Mouse (Mus musculus): ENCODE measurements at regions not wholly inside any gene's neighbourhood (a gene's known extent, or its start where the extent isn't known, plus 50 kb on each side); places are given as distances from the start of the nearest gene placed in this dataset.
"Not testable (repeated sequence)": the region's sequence is repeated elsewhere in the genome, so short reads cannot be mapped to it uniquely, and the experiment has no call there.

DNA sequence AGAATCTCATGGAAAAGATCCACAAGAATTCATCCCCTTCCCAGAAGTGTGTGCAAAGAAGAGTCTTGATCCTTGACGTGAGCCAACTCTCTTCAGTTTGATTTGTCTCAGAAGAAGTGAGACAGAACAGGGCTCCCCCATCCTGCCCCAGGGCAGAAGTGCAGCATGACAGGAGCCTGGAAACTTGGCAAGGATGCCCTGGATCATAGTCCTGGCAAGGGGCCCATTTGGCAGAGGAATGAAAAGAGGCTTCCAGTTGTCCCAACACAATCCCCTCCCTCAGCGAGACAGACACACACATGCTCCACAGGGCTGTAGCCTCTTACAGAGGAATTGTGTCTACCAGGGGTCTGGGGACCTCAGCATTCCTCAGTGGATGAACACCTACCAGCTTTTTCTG is 102.7 kb downstream of the Ptpn20 start:
- CTCF ChIA-PET = no interaction called here

- CTCF ChIA-PET = no interaction called here
Observed at GRCm38 (mm10) chr14:33694224-33694623, 105.2 kb downstream of the Ptpn20 start.

DNA sequence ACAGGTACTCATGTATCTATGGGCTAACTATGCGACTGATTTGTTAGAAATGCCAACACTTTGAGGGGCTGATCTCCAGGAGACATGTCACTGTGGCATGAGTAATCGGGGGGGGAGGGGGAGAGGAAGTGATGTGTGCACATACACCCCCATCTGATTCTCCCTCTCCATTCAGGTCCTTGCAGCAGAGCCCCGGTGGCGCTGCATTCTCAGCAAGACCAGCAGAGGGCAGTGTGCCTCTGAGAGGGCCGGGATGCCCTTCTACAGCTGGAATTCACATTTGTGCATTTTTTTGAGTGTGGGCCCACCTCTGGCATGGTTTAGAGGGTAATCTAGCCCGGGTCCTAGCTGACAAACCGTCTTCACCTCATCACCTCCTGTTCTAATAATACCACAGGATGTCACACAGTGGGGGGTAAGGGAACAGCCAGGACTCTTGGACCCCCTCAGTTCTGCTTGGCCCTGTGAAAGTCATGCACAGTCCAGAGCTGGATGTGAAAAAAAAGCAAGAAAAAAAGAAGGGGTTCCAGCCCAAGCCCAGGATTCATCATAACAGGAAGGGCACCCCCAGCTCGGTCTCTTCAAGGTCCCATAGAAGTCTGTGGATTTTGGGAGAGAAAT is 106.5 kb downstream of the Ptpn20 start:
- CTCF ChIA-PET = no interaction called here

DNA sequence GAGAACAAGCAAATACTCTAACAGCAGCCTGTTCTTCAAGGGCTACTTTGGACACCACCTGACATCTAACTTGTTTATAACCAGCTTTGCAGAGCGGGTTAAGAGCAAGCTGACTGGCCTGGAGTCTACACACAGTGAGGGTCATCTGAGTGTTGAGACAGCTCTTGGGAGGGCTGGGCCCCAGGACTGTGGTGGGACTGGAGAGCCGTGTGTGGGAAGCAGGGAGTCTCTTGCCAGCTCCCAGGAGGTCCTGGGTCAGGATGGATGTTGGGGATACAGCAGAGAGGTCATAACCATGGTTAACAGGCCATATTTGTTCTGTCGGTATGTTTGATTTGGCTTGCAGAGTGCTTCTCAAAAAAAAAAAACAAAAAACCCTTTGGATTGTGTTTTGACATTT is 107.8 kb downstream of the Ptpn20 start:
- CTCF ChIA-PET = no interaction called here

DNA sequence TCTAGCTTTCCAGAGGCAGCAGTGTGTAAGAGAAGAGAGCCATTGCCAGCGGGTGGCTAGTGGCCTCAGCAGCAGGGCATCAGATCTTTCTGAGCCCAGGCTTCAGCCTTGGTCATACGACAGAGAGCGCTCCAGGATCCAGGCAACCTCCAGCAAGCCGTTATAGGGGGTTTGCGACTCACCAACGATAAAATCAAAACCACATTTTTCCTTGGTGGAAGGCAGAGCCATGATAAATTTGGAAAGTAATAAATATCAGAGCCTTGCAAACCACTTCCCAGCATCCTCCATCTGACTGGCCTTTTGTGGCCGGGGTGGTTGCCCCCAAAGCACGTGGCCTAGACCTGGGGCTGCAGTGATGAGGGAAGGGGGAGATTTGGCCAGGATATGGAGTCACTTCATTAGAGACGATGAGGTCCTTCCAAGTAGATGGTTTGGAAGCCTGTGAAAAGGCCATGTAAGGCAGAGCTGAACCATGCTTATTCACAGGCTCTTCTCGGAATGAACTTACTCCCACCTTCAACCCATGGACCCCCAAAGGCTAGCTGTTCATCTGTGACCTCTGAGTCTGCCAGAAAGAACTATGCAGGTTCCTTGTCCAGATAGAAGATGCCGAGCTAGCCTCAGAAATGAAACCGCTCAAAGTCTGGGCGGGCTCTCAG is 110.9 kb downstream of the Ptpn20 start:
- CTCF ChIA-PET = no interaction called here

GRCm38 (mm10) chr14:33707661-33708297 is 118.8 kb downstream of the Ptpn20 start:
- CTCF ChIA-PET = no interaction called here

- CTCF ChIA-PET = no interaction called here
Observed at GRCm38 (mm10) chr14:33708298-33708665, 119.3 kb downstream of the Ptpn20 start.

DNA sequence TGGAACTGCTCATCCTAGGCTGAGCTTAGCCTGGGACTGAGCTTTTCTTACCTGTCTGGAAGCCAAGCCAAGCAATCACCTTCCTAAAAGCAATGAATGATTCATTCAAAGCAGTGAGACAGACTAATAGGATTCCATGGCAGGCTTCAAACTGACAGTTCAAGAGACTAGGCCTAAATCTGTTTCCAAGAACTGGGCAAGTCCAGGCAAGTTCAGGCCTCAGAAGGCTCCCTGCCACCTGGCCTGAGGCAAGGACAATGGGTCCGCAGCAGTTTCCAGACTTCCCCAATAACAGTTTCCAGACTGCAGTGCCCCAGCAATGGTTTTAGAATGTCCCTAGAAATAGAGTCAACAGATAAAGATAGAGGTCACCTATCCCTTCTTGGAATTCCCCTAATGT is 123.5 kb downstream of the Ptpn20 start:
- CTCF ChIA-PET = no interaction called here

- CTCF ChIA-PET = no interaction called here
Observed at GRCm38 (mm10) chr14:33719651-33720050, 130.6 kb downstream of the Ptpn20 start.

GRCm38 (mm10) chr14:33722379-33723145 is 133.6 kb downstream of the Ptpn20 start:
- CTCF ChIA-PET = not testable (repeated sequence)

GRCm38 (mm10) chr14:33726500-33726899 is 137.5 kb downstream of the Ptpn20 start:
- CTCF ChIA-PET = no interaction called here

DNA sequence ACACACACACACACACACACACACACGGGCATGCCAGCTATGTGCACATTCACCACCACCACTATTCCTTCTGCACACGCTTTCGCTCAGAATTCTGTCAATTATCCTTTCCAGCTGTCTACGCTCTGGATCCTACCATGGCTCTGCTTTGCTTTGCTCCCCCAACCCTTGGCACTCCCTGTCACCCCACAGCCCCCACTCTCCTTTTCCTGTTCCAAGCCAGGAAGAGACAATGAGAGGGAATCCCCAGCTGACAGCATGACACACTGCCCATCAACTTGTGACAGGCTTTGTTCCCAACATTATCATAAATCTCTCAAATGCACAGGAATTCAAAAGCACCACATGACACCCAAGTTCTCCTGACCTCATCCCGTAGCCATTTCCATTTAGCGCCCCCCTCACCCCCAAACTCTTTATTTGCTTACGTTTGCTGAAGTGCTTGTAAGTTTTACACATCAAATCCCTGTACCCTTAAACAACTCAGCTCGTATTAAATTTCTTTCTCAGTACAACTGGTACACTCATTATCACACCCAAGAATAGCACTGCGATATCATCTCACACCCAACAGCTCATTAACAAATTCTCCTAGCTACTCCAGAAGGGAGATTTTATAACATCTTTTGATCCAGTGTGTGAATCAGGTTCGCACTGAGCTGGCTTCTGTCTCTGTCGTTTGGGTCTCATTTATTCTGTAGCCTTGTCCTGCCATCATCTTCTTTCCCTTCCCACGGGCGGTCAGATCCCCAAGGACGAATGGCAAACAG is 140.3 kb downstream of the Ptpn20 start:
- CTCF ChIA-PET = no interaction called here

DNA sequence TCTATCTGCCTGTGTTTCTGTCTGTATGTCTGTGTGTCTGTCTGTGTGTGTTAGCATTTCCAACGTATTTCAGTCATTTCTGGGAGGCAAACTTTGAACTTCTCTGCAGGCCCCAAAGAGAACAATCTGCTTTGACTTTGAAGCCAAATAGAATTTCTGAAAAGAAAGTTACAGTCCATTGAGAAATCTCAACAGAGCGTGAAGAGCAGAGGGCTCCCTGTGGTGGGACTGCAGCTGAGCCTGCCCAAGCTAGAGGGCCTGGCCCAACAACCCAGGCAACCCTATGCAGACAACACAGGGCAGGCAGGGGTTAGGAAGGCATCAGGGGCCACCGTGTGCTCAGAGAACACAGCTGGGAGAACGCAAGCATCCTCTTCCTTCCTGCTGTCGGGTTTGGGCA is 143.7 kb downstream of the Ptpn20 start:
- CTCF ChIA-PET = no interaction called here

DNA sequence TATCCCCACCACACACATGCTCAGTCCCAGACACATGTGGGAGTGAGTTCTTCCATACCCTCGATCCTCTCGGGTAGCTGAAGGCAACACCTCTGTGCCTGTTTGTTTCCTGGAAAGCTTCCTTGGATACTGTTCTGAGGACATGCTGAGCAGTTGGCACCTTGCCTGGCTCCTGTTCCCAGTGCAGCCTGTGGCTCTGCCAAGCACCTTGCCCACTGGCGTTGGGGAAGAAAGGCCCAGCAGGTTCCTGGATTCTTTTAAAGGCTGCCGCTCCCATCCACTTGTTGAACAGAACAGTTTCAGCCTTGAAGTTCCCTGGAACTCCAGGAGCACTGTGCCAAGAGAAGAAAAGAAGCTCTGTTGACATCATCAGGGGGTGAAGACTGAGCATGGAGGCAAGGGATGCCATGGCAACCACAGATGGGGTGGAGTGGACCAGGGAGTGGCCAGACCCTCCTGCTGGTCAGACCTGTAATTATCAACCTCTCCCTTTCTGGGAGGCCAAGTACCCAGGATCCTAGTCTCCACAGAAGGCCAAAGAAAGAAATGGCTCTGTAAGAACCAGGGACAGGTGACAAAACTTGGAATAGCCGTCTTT is 145.5 kb downstream of the Ptpn20 start:
- CTCF ChIA-PET = no interaction called here

- CTCF ChIA-PET = no interaction called here
Observed at GRCm38 (mm10) chr14:33735653-33736052, 146.6 kb downstream of the Ptpn20 start.

DNA sequence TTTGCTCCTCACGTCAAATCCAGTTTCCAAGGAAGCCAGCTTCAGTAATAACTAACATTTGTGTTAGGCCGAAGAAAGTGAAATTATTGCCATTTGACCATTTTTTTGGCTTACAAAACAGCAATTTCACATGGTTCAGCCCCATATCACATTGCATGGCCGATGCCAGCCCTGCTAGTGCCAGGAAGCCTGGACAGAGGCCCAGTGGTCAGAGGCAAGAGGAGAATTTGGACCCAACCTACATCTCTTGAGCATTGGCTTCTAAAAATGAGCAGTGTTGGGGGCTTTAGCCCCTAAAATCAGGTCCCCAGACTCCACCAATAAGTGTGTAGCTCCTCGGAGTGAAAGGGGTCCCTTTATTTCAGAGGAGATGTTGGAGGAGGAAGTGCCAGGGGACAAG is 157.2 kb downstream of the Ptpn20 start:
- CTCF ChIA-PET = no interaction called here

- CTCF ChIA-PET = no interaction called here
Observed at GRCm38 (mm10) chr14:33759656-33760055, 163.7 kb upstream of the Gdf10 start.

DNA sequence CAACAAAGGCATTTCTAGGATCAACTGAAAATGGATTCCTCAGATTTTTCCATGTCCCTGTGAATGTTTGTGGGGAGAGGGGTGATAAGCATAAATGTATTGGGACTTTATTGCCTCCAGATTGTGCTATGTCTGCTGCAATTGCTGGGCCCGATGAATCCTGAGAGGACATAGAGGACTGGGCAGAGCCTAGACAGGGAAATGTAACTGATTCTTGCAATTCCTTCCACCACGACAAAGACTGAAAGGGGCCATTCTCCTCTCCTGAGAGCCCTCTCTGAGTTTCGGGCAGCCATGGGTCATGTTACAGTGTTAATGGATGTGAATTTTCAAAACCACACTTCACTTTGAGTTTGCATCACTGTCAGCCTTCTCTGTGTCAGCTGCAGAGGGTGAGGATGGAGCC is 159.7 kb upstream of the Gdf10 start:
- CTCF ChIA-PET = no interaction called here

- CTCF ChIA-PET = no interaction called here
Observed at GRCm38 (mm10) chr14:33765767-33766166, 157.6 kb upstream of the Gdf10 start.

- CTCF ChIA-PET = no interaction called here
Observed at GRCm38 (mm10) chr14:33772374-33772773, 151.0 kb upstream of the Gdf10 start.

- CTCF ChIA-PET = no interaction called here
Observed at GRCm38 (mm10) chr14:33789556-33789955, 133.8 kb upstream of the Gdf10 start.

DNA sequence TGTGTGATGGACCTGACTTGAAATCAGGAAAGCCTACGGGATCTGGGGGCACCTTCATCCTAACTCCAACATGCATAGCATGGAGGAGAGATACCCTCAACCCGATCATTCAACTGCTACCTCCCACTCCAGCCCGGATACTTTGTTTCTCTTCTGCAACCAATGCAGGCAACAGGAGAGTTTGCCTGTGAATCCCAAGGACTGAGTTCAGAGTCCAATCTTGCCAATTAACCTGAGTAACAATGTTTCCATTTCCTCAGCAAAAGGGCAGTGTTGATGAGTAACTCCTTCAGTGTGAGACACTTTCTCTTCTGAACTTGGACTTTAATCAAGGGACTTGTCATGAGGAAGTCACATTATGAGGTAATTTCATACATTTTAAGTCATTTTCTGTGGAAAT is 129.1 kb upstream of the Gdf10 start:
- CTCF ChIA-PET = no interaction called here
